Mouse (Mus musculus): ENCODE measurements around the gene Nsf. TPM values are rescaled to one million over a fixed set of nuclear protein-coding genes. Genes with fewer than 3 reads are reported as not detected.

The Nsf gene
- polyA plus RNA-seq, 1 experiment from 2014 or later: 178 TPM

- Histone ChIP-seq H3K27me3 (ENCODE audit: control insufficient read depth, insufficient read depth, low read length) (no peaks in the 10 kb centered on the region), H3K4me1 (replicated peaks; ENCODE audit: control insufficient read depth, insufficient read depth, low read length) (no peaks in the 10 kb centered on the region), H3K36me3 (replicated peaks; ENCODE audit: control insufficient read depth, insufficient read depth) (peaks cover 6% of the 10 kb centered on the region; the same call in 1 of the 2 replicates), H3K9ac (no peak overlapping the region), H3K9me3 (ENCODE audit: control insufficient read depth, low read length) (no peaks in the 10 kb centered on the region), H3K4me3 (replicated peaks; ENCODE audit: low read length) (no peak overlapping the region), H3K27ac (no peak overlapping the region), H3K4me2 (replicated peaks) (no peak overlapping the region)
- ATAC-seq (ENCODE audit: low FRiP score): no peak
- 91% methylated on average over 6 of the region's 6 CpGs for WGBS
- DNase-seq (ENCODE audit: low spot score): no peak
These were observed 20.0 kb downstream of the Nsf start for GRCm38 (mm10) chr11:103933886-103934285.

GRCm38 (mm10) chr11:103923957-103924356 is 29.9 kb downstream of the Nsf start:
- ATAC-seq (ENCODE audit: low FRiP score): no peak
- no peaks in the 10 kb centered on the region for H3K27me3 ChIP-seq (ENCODE audit: control insufficient read depth, insufficient read depth, low read length)
- H3K27ac ChIP-seq: no peak overlapping the region
- no peaks in the 10 kb centered on the region for H3K4me1 ChIP-seq (replicated peaks; ENCODE audit: control insufficient read depth, insufficient read depth, low read length)
- no peak for DNase-seq (ENCODE audit: low spot score)
- H3K9me3 ChIP-seq (ENCODE audit: control insufficient read depth, low read length): no peaks in the 10 kb centered on the region
- no peak overlapping the region for H3K9ac ChIP-seq
- H3K4me3 ChIP-seq (replicated peaks; ENCODE audit: low read length): no peak overlapping the region
- 94% methylated on average over 2 of the region's 2 CpGs for WGBS
- H3K4me2 ChIP-seq (replicated peaks): no peak overlapping the region
- peaks cover 32% of the 10 kb centered on the region for H3K36me3 ChIP-seq (replicated peaks; ENCODE audit: control insufficient read depth, insufficient read depth)

GRCm38 (mm10) chr11:103923272-103923671 is 30.6 kb downstream of the Nsf start:
- Histone ChIP-seq H3K27me3 (ENCODE audit: control insufficient read depth, insufficient read depth, low read length) (no peaks in the 10 kb centered on the region), H3K4me2 (replicated peaks) (no peak overlapping the region), H3K9ac (no peak overlapping the region), H3K9me3 (ENCODE audit: control insufficient read depth, low read length) (no peaks in the 10 kb centered on the region), H3K27ac (no peak overlapping the region), H3K36me3 (replicated peaks; ENCODE audit: control insufficient read depth, insufficient read depth) (peaks cover 27% of the 10 kb centered on the region; the same call in 1 of the 2 replicates), H3K4me3 (replicated peaks; ENCODE audit: low read length) (no peak overlapping the region), H3K4me1 (replicated peaks; ENCODE audit: control insufficient read depth, insufficient read depth, low read length) (no peaks in the 10 kb centered on the region)
- DNase-seq (ENCODE audit: low spot score) (no peak), ATAC-seq (ENCODE audit: low FRiP score) (no peak)
- WGBS: 92% methylated on average over 4 of the region's 4 CpGs

GRCm38 (mm10) chr11:103922812-103923211 is 31.0 kb downstream of the Nsf start:
- Histone ChIP-seq H3K4me3 (replicated peaks; ENCODE audit: low read length) (no peak overlapping the region), H3K9ac (no peak overlapping the region), H3K36me3 (replicated peaks; ENCODE audit: control insufficient read depth, insufficient read depth) (peaks cover 27% of the 10 kb centered on the region; the same call in 1 of the 2 replicates), H3K27ac (no peak overlapping the region), H3K4me2 (replicated peaks) (no peak overlapping the region), H3K4me1 (replicated peaks; ENCODE audit: control insufficient read depth, insufficient read depth, low read length) (no peaks in the 10 kb centered on the region), H3K27me3 (ENCODE audit: control insufficient read depth, insufficient read depth, low read length) (no peaks in the 10 kb centered on the region), H3K9me3 (ENCODE audit: control insufficient read depth, low read length) (no peaks in the 10 kb centered on the region)
- 88% methylated on average over 10 of the region's 10 CpGs for WGBS
- ATAC-seq (ENCODE audit: low FRiP score): no peak
- no peak for DNase-seq (ENCODE audit: low spot score)

GRCm38 (mm10) chr11:103920665-103921064 is 33.2 kb downstream of the Nsf start:
- Histone ChIP-seq H3K9me3 (ENCODE audit: control insufficient read depth, low read length) (no peaks in the 10 kb centered on the region), H3K27me3 (ENCODE audit: control insufficient read depth, insufficient read depth, low read length) (no peaks in the 10 kb centered on the region), H3K27ac (no peak overlapping the region), H3K36me3 (replicated peaks; ENCODE audit: control insufficient read depth, insufficient read depth) (peaks cover 16% of the 10 kb centered on the region), H3K4me3 (replicated peaks; ENCODE audit: low read length) (no peak overlapping the region), H3K9ac (no peak overlapping the region), H3K4me2 (replicated peaks) (no peak overlapping the region), H3K4me1 (replicated peaks; ENCODE audit: control insufficient read depth, insufficient read depth, low read length) (no peaks in the 10 kb centered on the region)
- ATAC-seq (ENCODE audit: low FRiP score) (no peak), DNase-seq (ENCODE audit: low spot score) (no peak)
- 71% methylated on average over 5 of the region's 5 CpGs for WGBS

- 82% methylated on average over 7 of the region's 7 CpGs for WGBS
- no peak for ATAC-seq (ENCODE audit: low FRiP score)
- DNase-seq (ENCODE audit: low spot score): no peak
- Histone ChIP-seq H3K9ac (no peak overlapping the region), H3K27me3 (ENCODE audit: control insufficient read depth, insufficient read depth, low read length) (no peaks in the 10 kb centered on the region), H3K4me2 (replicated peaks) (no peak overlapping the region), H3K9me3 (ENCODE audit: control insufficient read depth, low read length) (no peaks in the 10 kb centered on the region), H3K4me1 (replicated peaks; ENCODE audit: control insufficient read depth, insufficient read depth, low read length) (no peaks in the 10 kb centered on the region), H3K36me3 (replicated peaks; ENCODE audit: control insufficient read depth, insufficient read depth) (peaks cover 39% of the 10 kb centered on the region), H3K4me3 (replicated peaks; ENCODE audit: low read length) (no peak overlapping the region), H3K27ac (no peak overlapping the region)
These were observed 37.0 kb downstream of the Nsf start for GRCm38 (mm10) chr11:103916807-103917206.

- ATAC-seq (ENCODE audit: low FRiP score) (no peak), DNase-seq (ENCODE audit: low spot score) (no peak)
- no peak overlapping the region for H3K27ac ChIP-seq
- WGBS: 96% methylated on average over 9 of the region's 9 CpGs
- H3K9ac ChIP-seq: no peak overlapping the region
- no peaks in the 10 kb centered on the region for H3K4me1 ChIP-seq (replicated peaks; ENCODE audit: control insufficient read depth, insufficient read depth, low read length)
- H3K4me2 ChIP-seq (replicated peaks): no peak overlapping the region
- H3K27me3 ChIP-seq (ENCODE audit: control insufficient read depth, insufficient read depth, low read length): no peaks in the 10 kb centered on the region
- no peak overlapping the region for H3K4me3 ChIP-seq (replicated peaks; ENCODE audit: low read length)
- no peaks in the 10 kb centered on the region for H3K9me3 ChIP-seq (ENCODE audit: control insufficient read depth, low read length)
- H3K36me3 ChIP-seq (replicated peaks; ENCODE audit: control insufficient read depth, insufficient read depth): peaks cover 40% of the 10 kb centered on the region
These were observed 38.2 kb downstream of the Nsf start for GRCm38 (mm10) chr11:103915686-103916085.

GRCm38 (mm10) chr11:103910993-103911585 is 42.8 kb downstream of the Nsf start:
- Histone ChIP-seq H3K36me3 (replicated peaks; ENCODE audit: control insufficient read depth, insufficient read depth) (peaks cover 60% of the 10 kb centered on the region), H3K27me3 (ENCODE audit: control insufficient read depth, insufficient read depth, low read length) (no peaks in the 10 kb centered on the region), H3K4me3 (replicated peaks; ENCODE audit: low read length) (no peak overlapping the region), H3K9ac (no peak overlapping the region), H3K4me1 (replicated peaks; ENCODE audit: control insufficient read depth, insufficient read depth, low read length) (no peaks in the 10 kb centered on the region), H3K27ac (no peak overlapping the region), H3K4me2 (replicated peaks) (no peak overlapping the region), H3K9me3 (ENCODE audit: control insufficient read depth, low read length) (no peaks in the 10 kb centered on the region)
- DNase-seq (ENCODE audit: low spot score): peak; percentile 92
- 58% methylated on average over 7 of the region's 7 CpGs for WGBS
- ATAC-seq (ENCODE audit: low FRiP score): no peak

GRCm38 (mm10) chr11:103910531-103910930 is 43.3 kb downstream of the Nsf start:
- 90% methylated on average over 11 of the region's 11 CpGs for WGBS
- H3K4me1 ChIP-seq (replicated peaks; ENCODE audit: control insufficient read depth, insufficient read depth, low read length): no peaks in the 10 kb centered on the region
- H3K36me3 ChIP-seq (replicated peaks; ENCODE audit: control insufficient read depth, insufficient read depth): peaks cover 59% of the 10 kb centered on the region
- H3K27ac ChIP-seq: no peak overlapping the region
- no peak overlapping the region for H3K4me2 ChIP-seq (replicated peaks)
- ATAC-seq (ENCODE audit: low FRiP score) (no peak), DNase-seq (ENCODE audit: low spot score) (no peak)
- no peak overlapping the region for H3K4me3 ChIP-seq (replicated peaks; ENCODE audit: low read length)
- no peaks in the 10 kb centered on the region for H3K27me3 ChIP-seq (ENCODE audit: control insufficient read depth, insufficient read depth, low read length)
- H3K9me3 ChIP-seq (ENCODE audit: control insufficient read depth, low read length): no peaks in the 10 kb centered on the region
- H3K9ac ChIP-seq: no peak overlapping the region

- DNase-seq (ENCODE audit: low spot score): no peak
- Histone ChIP-seq H3K27ac (no peak overlapping the region), H3K4me1 (replicated peaks; ENCODE audit: control insufficient read depth, insufficient read depth, low read length) (no peaks in the 10 kb centered on the region), H3K4me3 (replicated peaks; ENCODE audit: low read length) (no peak overlapping the region), H3K27me3 (ENCODE audit: control insufficient read depth, insufficient read depth, low read length) (no peaks in the 10 kb centered on the region), H3K9me3 (ENCODE audit: control insufficient read depth, low read length) (no peaks in the 10 kb centered on the region), H3K9ac (no peak overlapping the region), H3K4me2 (replicated peaks) (no peak overlapping the region), H3K36me3 (replicated peaks; ENCODE audit: control insufficient read depth, insufficient read depth) (peaks cover 58% of the 10 kb centered on the region)
- 69% methylated on average over 11 of the region's 11 CpGs for WGBS
- ATAC-seq (ENCODE audit: low FRiP score): no peak
These were observed 44.0 kb downstream of the Nsf start for GRCm38 (mm10) chr11:103909809-103910208.
